In the genomic region with DNA sequence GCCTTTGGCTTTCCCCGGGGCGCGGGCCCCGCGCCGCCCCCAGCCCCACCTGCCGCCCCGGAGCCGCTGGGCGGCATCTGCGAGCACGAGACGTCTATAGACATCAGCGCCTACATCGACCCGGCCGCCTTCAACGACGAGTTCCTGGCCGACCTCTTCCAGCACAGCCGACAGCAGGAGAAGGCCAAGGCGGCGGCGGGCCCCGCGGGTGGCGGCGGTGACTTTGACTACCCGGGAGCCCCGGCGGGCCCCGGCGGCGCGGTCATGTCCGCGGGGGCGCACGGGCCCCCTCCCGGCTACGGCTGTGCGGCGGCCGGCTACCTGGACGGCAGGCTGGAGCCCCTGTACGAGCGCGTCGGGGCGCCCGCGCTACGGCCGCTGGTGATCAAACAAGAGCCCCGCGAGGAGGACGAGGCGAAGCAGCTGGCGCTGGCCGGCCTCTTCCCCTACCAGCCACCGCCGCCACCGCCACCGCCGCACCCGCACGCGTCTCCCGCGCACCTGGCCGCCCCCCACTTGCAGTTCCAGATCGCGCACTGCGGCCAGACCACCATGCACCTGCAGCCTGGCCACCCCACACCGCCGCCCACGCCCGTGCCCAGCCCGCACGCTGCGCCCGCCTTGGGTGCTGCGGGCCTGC, we compare ENCODE assay signal across 8 mouse cellular contexts. TPM values are rescaled to one million over a fixed set of nuclear protein-coding genes. Genes with fewer than 3 reads are reported as not detected.
DNase-seq lines count a peak whose midpoint lies in the region; ATAC-seq and TF ChIP-seq lines count a peak whose summit lies in the region.

No protein-coding gene starts in this region.

- peak; percentile 30 for DNase-seq in cerebellum, adult 11 months
- DNase-seq in thymus, adult 2 months = no peak
- DNase-seq in thymus, adult 18-20 months = no peak
- DNase-seq in liver, embryonic 14.5 days (ENCODE audit: low read depth in 3 of 3, low spot score in 3 of 3) = no peak

- no peak for TF ChIP-seq EP300 in liver, embryonic 14.5 days (IDR thresholded peaks at IDR 0.05; ENCODE audit: low read depth)

- H3K4me2 ChIP-seq in forebrain, embryonic 16.5 days (ENCODE audit: low read length) = peak overlapping the region; percentile 99
- H3K4me2 ChIP-seq in intestine, embryonic 16.5 days (ENCODE audit: low read depth, low read length) = peak overlapping the region; percentile 94
- H3K4me2 ChIP-seq in liver, embryonic 14.5 days (ENCODE audit: low read depth) = peak overlapping the region; percentile 42

- H3K4me1 ChIP-seq in thymus, adult 2 months (replicated peaks; ENCODE audit: control insufficient read depth, insufficient read depth, low read length) = peaks cover 3% of the 10 kb centered on the region; the same call in 1 of the 2 replicates
- peaks cover 21% of the 10 kb centered on the region for H3K4me1 ChIP-seq in forebrain, embryonic 16.5 days (replicated peaks; ENCODE audit: control insufficient read depth, insufficient read depth, low read length)
- H3K4me1 ChIP-seq in intestine, embryonic 16.5 days (ENCODE audit: control insufficient read depth, insufficient read depth, low read length) = peaks cover 37% of the 10 kb centered on the region
- peaks cover 0 to 5% of the 10 kb centered on the region in 2 experiments; a peak in 1 of 4 replicates for H3K4me1 ChIP-seq in liver, embryonic 14.5 days (replicated peaks; ENCODE audit: control insufficient read depth in 2 of 2, insufficient read depth in 2 of 2, low read length in 1 of 2)
- peaks cover 18% of the 10 kb centered on the region for H3K4me1 ChIP-seq in small intestine, adult 2 months (ENCODE audit: control insufficient read depth, insufficient read depth, insufficient read length, low read length)

- WGBS in thymus, adult 2 months = 2% methylated on average over 81 of the region's 83 CpGs
- under 1% methylated on average over 79 of the region's 83 CpGs for WGBS in forebrain, embryonic 16.5 days
- under 1% methylated on average over 65 of the region's 83 CpGs for WGBS in intestine, embryonic 16.5 days
- 1% methylated on average over 78 of the region's 83 CpGs for WGBS in liver, embryonic 14.5 days (ENCODE audit: insufficient replicate concordance)
- WGBS in small intestine, adult 2 months = 1% methylated on average over 81 of the region's 83 CpGs

- H3K27ac ChIP-seq in thymus, adult 2 months (ENCODE audit: control insufficient read depth, insufficient read depth, low read length) = no peak overlapping the region
- no peak overlapping the region for H3K27ac ChIP-seq in forebrain, embryonic 16.5 days (ENCODE audit: low read length)
- H3K27ac ChIP-seq in intestine, embryonic 16.5 days (ENCODE audit: low read length) = peak overlapping the region; percentile 84
- H3K27ac ChIP-seq in liver, embryonic 14.5 days = no peak overlapping the region
- peak overlapping the region; percentile 11; the same call in 1 of the 2 replicates for H3K27ac ChIP-seq in small intestine, adult 2 months (ENCODE audit: insufficient read depth, low read depth, low read length)

- no peaks in the 10 kb centered on the region for H3K9me3 ChIP-seq in forebrain, embryonic 16.5 days (ENCODE audit: control insufficient read depth, low read length)
- H3K9me3 ChIP-seq in intestine, embryonic 16.5 days (ENCODE audit: control insufficient read depth, low read length) = no peaks in the 10 kb centered on the region
- H3K9me3 ChIP-seq in liver, embryonic 14.5 days (ENCODE audit: control insufficient read depth, low read length) = no peaks in the 10 kb centered on the region

- TF ChIP-seq POLR2A in thymus, adult 2 months (IDR thresholded peaks at IDR 0.05; ENCODE audit: control insufficient read depth, extremely low read depth, insufficient read depth, low read length, poor library complexity) = no peak
- no peak for TF ChIP-seq POLR2A in small intestine, adult 2 months (IDR thresholded peaks at IDR 0.05; ENCODE audit: low read depth, low read length)

- H3K4me3 ChIP-seq in thymus, adult 2 months (ENCODE audit: control insufficient read depth, insufficient read depth, low read length) = peak overlapping the region; percentile 56
- peak overlapping the region; percentile 61 for H3K4me3 ChIP-seq in forebrain, embryonic 16.5 days (replicated peaks; ENCODE audit: low read length)
- peak overlapping the region; percentile 74 for H3K4me3 ChIP-seq in intestine, embryonic 16.5 days (ENCODE audit: low read length)
- H3K4me3 ChIP-seq in liver, embryonic 14.5 days (ENCODE audit: insufficient read depth in 1 of 2, low read depth in 2 of 2, low read length in 2 of 2) = peak overlapping the region; percentile 60 to 66
- H3K4me3 ChIP-seq in small intestine, adult 2 months (ENCODE audit: low read depth, low read length) = peak overlapping the region; percentile 92

- TF ChIP-seq CTCF in thymus, adult 2 months (IDR thresholded peaks at IDR 0.05; ENCODE audit: borderline replicate concordance, control insufficient read depth, extremely low read depth, insufficient read depth, low read length, poor library complexity) = no peak
- TF ChIP-seq CTCF in liver, embryonic 14.5 days (IDR thresholded peaks at IDR 0.05; ENCODE audit: low read depth) = no peak
- TF ChIP-seq CTCF in small intestine, adult 2 months (IDR thresholded peaks at IDR 0.05; ENCODE audit: extremely low read depth, insufficient read length, insufficient replicate concordance, low read depth, low read length) = no peak

- H3K9ac ChIP-seq in forebrain, embryonic 16.5 days (replicated peaks; ENCODE audit: low read depth, low read length) = peak overlapping the region; percentile 61
- H3K9ac ChIP-seq in intestine, embryonic 16.5 days (ENCODE audit: low read depth, low read length) = peak overlapping the region; percentile 91
- H3K9ac ChIP-seq in liver, embryonic 14.5 days (replicated peaks) = peak overlapping the region; percentile 2

- peaks cover 12% of the 10 kb centered on the region; the same call in 1 of the 2 replicates for H3K27me3 ChIP-seq in thymus, adult 2 months (ENCODE audit: control insufficient read depth, insufficient read depth, low read length)
- H3K27me3 ChIP-seq in forebrain, embryonic 16.5 days (replicated peaks; ENCODE audit: control insufficient read depth, insufficient read depth, low read length) = peaks cover 52% of the 10 kb centered on the region
- H3K27me3 ChIP-seq in intestine, embryonic 16.5 days (replicated peaks; ENCODE audit: control insufficient read depth, insufficient read depth, low read length) = peaks cover 17% of the 10 kb centered on the region
- H3K27me3 ChIP-seq in liver, embryonic 14.5 days (ENCODE audit: control insufficient read depth, insufficient read depth, low read length) = peaks cover 46% of the 10 kb centered on the region
- H3K27me3 ChIP-seq in small intestine, adult 2 months (ENCODE audit: control insufficient read depth, insufficient read depth, low read length) = no peaks in the 10 kb centered on the region

- no peaks in the 10 kb centered on the region for H3K36me3 ChIP-seq in thymus, adult 2 months (ENCODE audit: control insufficient read depth, insufficient read depth, low read length)
- H3K36me3 ChIP-seq in forebrain, embryonic 16.5 days (ENCODE audit: control insufficient read depth, insufficient read depth) = no peaks in the 10 kb centered on the region
- no peaks in the 10 kb centered on the region for H3K36me3 ChIP-seq in intestine, embryonic 16.5 days (ENCODE audit: control insufficient read depth, insufficient read depth, low read length)
- H3K36me3 ChIP-seq in liver, embryonic 14.5 days (replicated peaks; ENCODE audit: control insufficient read depth, insufficient read depth, low read depth) = no peaks in the 10 kb centered on the region
- H3K36me3 ChIP-seq in small intestine, adult 2 months (ENCODE audit: control insufficient read depth, insufficient read depth, low read length) = no peaks in the 10 kb centered on the region

- ATAC-seq in cerebellum, adult (ENCODE audit: insufficient number of reproducible peaks, low FRiP score, low TSS enrichment) = no peak
- ATAC-seq in forebrain, embryonic 16.5 days = peak; percentile 11; the same call in 1 of the 2 replicates
- peak; percentile 19 for ATAC-seq in intestine, embryonic 16.5 days
- ATAC-seq in liver, embryonic 14.5 days (ENCODE audit: insufficient read depth) = peak; percentile 17

RNA-seq across cellular contexts. Expression of gene Cebpa, which starts 0.5 kb away (rescaled TPM):
- polyA plus RNA-seq in thymus, adult 2 months (2012; rRNA removed) = 56.3 and 84.1 TPM in 2 replicates
- 0.32 and 0.40 TPM in 2 replicates for polyA plus RNA-seq in forebrain, embryonic 16.5 days (2015; fragmentation: Nextera tagmentation; extraction: Ambion mirVana)
- polyA plus RNA-seq in intestine, embryonic 16.5 days (2015; fragmentation: Nextera tagmentation; extraction: Ambion mirVana) = 9.9 and 11.7 TPM in 2 replicates
- 15.0 and 18.2 TPM in 2 replicates for polyA plus RNA-seq in liver, embryonic 14.5 days (2012; rRNA removed)
- 6.5 and 7.1 TPM in 2 replicates for polyA plus RNA-seq in liver, embryonic 14.5 days (2014; fragmentation: Nextera tagmentation; extraction: Ambion mirVana)
- 39.2 and 105 TPM in 2 replicates for polyA plus RNA-seq in small intestine, adult 2 months (2012; rRNA removed)

Comparison
In these comparisons a context has a peak if more than half of its experiments do, and no peak if none do; other contexts are left out.
1. H3K27ac ChIP-seq: peak in intestine, embryonic 16.5 days (single experiment) and small intestine, adult 2 months (single experiment); none in thymus, adult 2 months (single experiment), forebrain, embryonic 16.5 days (single experiment) and liver, embryonic 14.5 days (single experiment).
2. H3K4me2 ChIP-seq: peak in every context shown above with its lines; median percentile 99 in forebrain, embryonic 16.5 days; 94 in intestine, embryonic 16.5 days; 42 in liver, embryonic 14.5 days.
3. H3K9ac ChIP-seq: peak in every context shown above with its lines; median percentile 91 in intestine, embryonic 16.5 days; 61 in forebrain, embryonic 16.5 days; 2 in liver, embryonic 14.5 days.
4. Peak in every context shown above with its lines, with median percentiles within 50 percentile points of each other: H3K4me3 ChIP-seq.